Mouse (Mus musculus) WW6 (cell line): ENCODE data around the gene Tsc1.

Source experiments
- DNase-seq: peaks from one replicate; pipeline ENCODE4 v3.0.0-alpha.2; 2013; ENCODE audit warnings: low read depth, low spot score

The Tsc1 gene

GRCm38 (mm10) chr2:28613599-28613998 is 27.4 kb upstream of the Tsc1 start:
- DNase-seq = no peak

- DNase-seq = no peak
Observed at GRCm38 (mm10) chr2:28616358-28616757, 24.7 kb upstream of the Tsc1 start.

GRCm38 (mm10) chr2:28616874-28617273 is 24.2 kb upstream of the Tsc1 start:
- DNase-seq = no peak

- no peak for DNase-seq
Observed at GRCm38 (mm10) chr2:28617498-28618486, 23.2 kb upstream of the Tsc1 start.

GRCm38 (mm10) chr2:28618777-28619336 is 22.2 kb upstream of the Tsc1 start:
- DNase-seq = no peak

- DNase-seq = no peak
Observed at GRCm38 (mm10) chr2:28619369-28619768, 21.7 kb upstream of the Tsc1 start.

GRCm38 (mm10) chr2:28620522-28620921 is 20.5 kb upstream of the Tsc1 start:
- DNase-seq = no peak

- DNase-seq = no peak
Observed at GRCm38 (mm10) chr2:28621111-28621510, 19.9 kb upstream of the Tsc1 start.

- no peak for DNase-seq
Observed at GRCm38 (mm10) chr2:28621664-28622171, 19.3 kb upstream of the Tsc1 start, which contains the start of gene Gfi1b. Gene Gfi1b (minus strand): TSS chr2:28621982.

- no peak for DNase-seq
Observed at GRCm38 (mm10) chr2:28622521-28623124, 18.4 kb upstream of the Tsc1 start.

- no peak for DNase-seq
Observed at GRCm38 (mm10) chr2:28624870-28625269, 16.2 kb upstream of the Tsc1 start.

- DNase-seq = no peak
Observed at GRCm38 (mm10) chr2:28626038-28626437, 15.0 kb upstream of the Tsc1 start.

- no peak for DNase-seq
Observed at GRCm38 (mm10) chr2:28628053-28628452, 13.0 kb upstream of the Tsc1 start.

- DNase-seq = no peak
Observed at GRCm38 (mm10) chr2:28629911-28630381, 11.1 kb upstream of the Tsc1 start.

GRCm38 (mm10) chr2:28632626-28633025 is 8.4 kb upstream of the Tsc1 start:
- DNase-seq = no peak

GRCm38 (mm10) chr2:28633136-28633535 is 7.9 kb upstream of the Tsc1 start:
- no peak for DNase-seq

GRCm38 (mm10) chr2:28635199-28635598 is 5.8 kb upstream of the Tsc1 start:
- no peak for DNase-seq

- DNase-seq = no peak
Observed at GRCm38 (mm10) chr2:28637106-28637845, 3.8 kb upstream of the Tsc1 start.

- DNase-seq = no peak
Observed at GRCm38 (mm10) chr2:28638352-28638751, 2.7 kb upstream of the Tsc1 start.

- DNase-seq = no peak
Observed at GRCm38 (mm10) chr2:28638886-28639285, 2.1 kb upstream of the Tsc1 start.

- no peak for DNase-seq
Observed at GRCm38 (mm10) chr2:28639794-28640193, 1.2 kb upstream of the Tsc1 start.
